Mouse (Mus musculus) stomach, postnatal 0 days (tissue): ENCODE data around the gene Stxbp5l. TPM values are rescaled to one million over a fixed set of nuclear protein-coding genes. Genes with fewer than 3 reads are reported as not detected.

Experiments
- ATAC-seq: fragments of 200-750 bp; cut with Nextera tagmentation; 2 replicates; pipeline ENCODE4 v1.8.0; 2017; ENCODE audit not compliant: low FRiP score, low TSS enrichment
- DNase-seq: peaks from one replicate; pipeline ENCODE4 v3.0.0-alpha.2; 2016; ENCODE audit warnings: low spot score
- H3K27ac ChIP-seq: fragments of 300-500 bp; sonication (generic); replicated peaks from 2 replicates; pipeline ENCODE4 v1.5.1; 2014; ENCODE audit warnings: mild to moderate bottlenecking, control low read depth
- H3K27me3 ChIP-seq: fragments of 300-500 bp; sonication (generic); 2 replicates; pipeline ENCODE4 v1.6.1; 2014; ENCODE audit warnings: low read length; ENCODE audit not compliant: control insufficient read depth, insufficient read depth
- H3K36me3 ChIP-seq: fragments of 300-500 bp; sonication (generic); 2 replicates; pipeline ENCODE4 v1.6.1; 2014; ENCODE audit warnings: low read length, mixed read lengths; ENCODE audit not compliant: control insufficient read depth, insufficient read depth
- H3K4me1 ChIP-seq: fragments of 300-500 bp; sonication (generic); replicated peaks from 2 replicates; pipeline ENCODE4 v1.6.1; 2014; ENCODE audit warnings: antibody characterized with exemption; ENCODE audit not compliant: control insufficient read depth, insufficient read depth
- H3K4me2 ChIP-seq: fragments of 300-500 bp; sonication (generic); replicated peaks from 2 replicates; pipeline ENCODE4 v1.6.1; 2014; ENCODE audit warnings: low read depth, mild to moderate bottlenecking, control low read depth, moderate library complexity
- H3K4me3 ChIP-seq: fragments of 300-500 bp; sonication (generic); 2 replicates; pipeline ENCODE4 v1.5.1; 2014; ENCODE audit warnings: low read depth, low read length, control low read depth
- H3K9ac ChIP-seq: fragments of 300-500 bp; sonication (generic); 2 replicates; pipeline ENCODE4 v1.6.1; 2014; ENCODE audit warnings: mild to moderate bottlenecking, low read length, control low read depth, mixed read lengths
- H3K9me3 ChIP-seq: fragments of 300-500 bp; sonication (generic); 2 replicates; pipeline ENCODE4 v1.6.1; 2016; ENCODE audit warnings: low read length; ENCODE audit not compliant: control insufficient read depth
- CTCF ChIP-seq: IDR thresholded peaks from 2 replicates; pipeline ENCODE4 v1.5.1; 2016; ENCODE audit warnings: antibody characterized with exemption, low read depth, mild to moderate bottlenecking, moderate library complexity
- EP300 ChIP-seq: optimal IDR thresholded peaks from 2 replicates; pipeline ENCODE3; 2016; ENCODE audit warnings: antibody characterized with exemption
- WGBS: fragments of 180-500 bp; shearing (Covaris S2); extraction: QIAGEN DNeasy Blood & Tissue Kit; methylation state at CpG from one replicate; pipeline ENCODE4 v1.1.7; 2014; 5-methylcytosine and 5-hydroxymethylcytosine counted together
- polyA plus RNA-seq: library from polyadenylated mRNA; unstranded; fragments of >200 nt; fragmentation: Nextera tagmentation; extraction: Ambion mirVana; gene quantifications from 2 replicates; pipeline ENCODE4 v1.2.1, GENCODE M21; 2015

Stxbp5l gene
- polyA plus RNA-seq, 1 experiment from 2014 or later: 2.5 TPM

DNA sequence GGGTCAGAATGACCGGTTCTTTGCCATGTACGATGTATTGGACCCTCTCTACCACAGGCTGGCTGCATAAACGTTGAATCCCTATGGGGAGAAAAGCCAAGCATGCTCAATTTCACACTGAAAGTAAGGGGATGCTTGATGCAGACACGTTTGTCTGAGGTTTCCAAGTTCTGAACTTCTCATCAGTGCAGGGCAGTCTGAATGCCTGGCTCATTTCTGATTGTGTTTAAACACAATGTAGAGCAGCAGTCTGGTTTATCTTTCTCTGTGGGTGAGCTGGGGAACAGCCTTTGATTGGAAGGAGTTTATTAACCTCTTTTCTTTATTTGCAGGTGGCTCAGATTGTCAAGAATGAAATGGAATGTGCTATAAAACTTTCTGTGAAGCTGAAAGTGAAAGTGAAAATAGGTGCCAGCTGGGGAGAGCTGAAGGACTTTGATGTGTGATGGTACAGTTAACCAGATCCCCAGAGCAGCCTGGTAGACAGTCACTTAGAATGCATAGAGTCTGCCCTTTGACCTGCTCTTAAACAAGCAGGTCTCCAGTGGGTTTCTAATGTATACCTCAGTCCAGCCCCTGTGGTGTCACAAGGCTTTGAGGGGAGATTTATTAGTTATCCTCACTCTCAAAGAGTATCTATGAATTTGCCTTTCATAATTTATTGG, 290.5 kb downstream of the Stxbp5l start:
- H3K27me3 ChIP-seq: no peaks in the 10 kb centered on the region
- TF ChIP-seq CTCF (no peak), EP300 (no peak)
- H3K4me1 ChIP-seq: no peaks in the 10 kb centered on the region
- H3K27ac ChIP-seq: no peak overlapping the region
- WGBS: 71% methylated on average over 4 of the region's 4 CpGs
- H3K9me3 ChIP-seq: no peaks in the 10 kb centered on the region
- H3K9ac ChIP-seq: no peak overlapping the region
- H3K36me3 ChIP-seq: no peaks in the 10 kb centered on the region
- ATAC-seq: no peak
- H3K4me2 ChIP-seq: no peak overlapping the region
- no peak overlapping the region for H3K4me3 ChIP-seq
- DNase-seq: no peak

- 39% methylated on average over 1 of the region's 1 CpGs for WGBS
- DNase-seq: no peak
- TF ChIP-seq EP300 (no peak), CTCF (no peak)
- Histone ChIP-seq H3K4me1 (no peaks in the 10 kb centered on the region), H3K27me3 (no peaks in the 10 kb centered on the region), H3K4me3 (no peak overlapping the region), H3K4me2 (no peak overlapping the region), H3K27ac (no peak overlapping the region), H3K36me3 (peaks cover 3% of the 10 kb centered on the region; the same call in 1 of the 2 replicates), H3K9ac (no peak overlapping the region), H3K9me3 (no peaks in the 10 kb centered on the region)
- ATAC-seq: no peak
Measured at GRCm38 (mm10) chr16:37089648-37090047, 295.1 kb downstream of the Stxbp5l start.

- H3K27me3 ChIP-seq: no peaks in the 10 kb centered on the region
- no peaks in the 10 kb centered on the region for H3K4me1 ChIP-seq
- no peak for ATAC-seq
- H3K36me3 ChIP-seq: peaks cover 3% of the 10 kb centered on the region; the same call in 1 of the 2 replicates
- no peak overlapping the region for H3K9ac ChIP-seq
- TF ChIP-seq EP300 (no peak), CTCF (no peak)
- WGBS: 87% methylated on average over 5 of the region's 5 CpGs
- no peak overlapping the region for H3K4me2 ChIP-seq
- H3K9me3 ChIP-seq: no peaks in the 10 kb centered on the region
- no peak for DNase-seq
- no peak overlapping the region for H3K27ac ChIP-seq
- H3K4me3 ChIP-seq: no peak overlapping the region
Measured at GRCm38 (mm10) chr16:37072354-37072753, 312.4 kb downstream of the Stxbp5l start.

Other genes starting within 250 kb of the Stxbp5l start
- 9.2 and 9.5 TPM in 2 replicates for gene Gtf2e1, start 154.8 kb upstream of the Stxbp5l start, polyA plus RNA-seq
- gene Rabl3, start 154.9 kb upstream of the Stxbp5l start, polyA plus RNA-seq: 13.2 and 13.5 TPM in 2 replicates
- 0.21 and 0.29 TPM in 2 replicates for gene Hgd, start 195.2 kb upstream of the Stxbp5l start, polyA plus RNA-seq